Mouse (Mus musculus) neutrophil, adult 83 days (primary cell): ENCODE results near the gene Arhgap25. TPM values are rescaled to one million over a fixed set of nuclear protein-coding genes. Genes with fewer than 3 reads are reported as not detected.

Source experiments
- total RNA-seq, 2 experiments: library from RNA; stranded (reverse); gene quantifications; one replicate each; pipeline ENCODE4 v1.2.4; 2023

The Arhgap25 gene
- 10 to 100 TPM; 84.1 to 99.8 TPM for total RNA-seq

GRCm38 (mm10) chr6:87532953-87533710 lies at the start of gene Arhgap25:
Gene Arhgap25 (minus strand): TSS chr6:87533259.

GRCm38 (mm10) chr6:87428487-87429044 lies 104.5 kb downstream of the Arhgap25 start, which contains the start of gene Bmp10:
Gene Bmp10 (plus strand): TSS chr6:87428994.

Other genes with a start within 250 kb of the Arhgap25 start
- under 1 TPM; 0.11 to 0.18 TPM for gene Antxr1, start 197.4 kb downstream of the Arhgap25 start, total RNA-seq
- gene Gkn1, start 182.3 kb downstream of the Arhgap25 start, total RNA-seq: not detected
- gene Gkn2, start 159.9 kb downstream of the Arhgap25 start, total RNA-seq: not detected
- gene Gkn3, start 144.3 kb downstream of the Arhgap25 start, total RNA-seq: not detected
- gene Bmp10, start 104.3 kb downstream of the Arhgap25 start, total RNA-seq: not detected
- gene Prokr1, start 57.5 kb upstream of the Arhgap25 start, total RNA-seq: under 1 TPM in 1 of 2 experiments, not detected in 1; 0.11 TPM
- gene Aplf, start 138.9 kb upstream of the Arhgap25 start, total RNA-seq: 1 to 10 TPM; 4.3 to 4.5 TPM
- under 1 TPM in 1 of 2 experiments, not detected in 1; 0.29 TPM for gene Efcc1, start 197.6 kb upstream of the Arhgap25 start, total RNA-seq
- gene Gp9, start 244.8 kb upstream of the Arhgap25 start, total RNA-seq: 1 to 10 TPM; 4.2 to 6.5 TPM